Mouse (Mus musculus) urinary bladder, postnatal 4 days (tissue): ENCODE results near the gene Mab21l1.

Source experiments
- DNase-seq, 2 experiments: peaks; one replicate each; pipeline ENCODE4 v3.0.0; 2021 to 2022; ENCODE audit warnings: low spot score in 2 of 2

Mab21l1 gene

DNA sequence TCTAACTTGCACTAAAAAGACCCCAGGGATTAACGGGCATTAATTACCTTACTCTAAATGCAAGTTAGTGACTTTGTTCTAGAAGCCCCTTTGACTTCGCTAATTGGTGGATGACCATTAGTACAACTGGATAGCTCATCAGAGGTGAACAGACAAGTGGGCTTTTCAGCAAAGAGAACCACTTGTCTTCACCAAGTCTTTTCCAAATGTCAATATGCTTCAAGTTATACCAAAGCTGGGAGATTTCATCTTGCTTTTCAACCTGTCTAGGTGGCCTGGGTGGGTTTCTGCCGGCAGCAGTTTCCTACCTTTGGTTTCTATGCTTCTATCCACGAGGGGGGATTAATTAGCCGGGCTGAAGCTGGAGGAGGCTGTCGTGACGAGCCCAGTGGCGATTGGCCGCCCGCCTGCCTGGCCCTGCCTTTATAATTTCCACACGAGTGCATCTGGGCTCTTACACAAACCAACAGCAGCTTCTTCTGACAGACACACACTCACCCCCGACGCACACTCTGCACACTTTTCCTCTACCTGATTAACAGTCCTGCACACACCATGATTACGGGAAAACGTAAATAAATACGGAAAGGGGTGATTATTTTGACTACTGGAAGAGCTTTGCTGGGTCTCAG, at the start of gene Mab21l1:
Gene Mab21l1, plus strand, starts transcription at position 455 of the 632 bp plus-strand sequence.
- DNase-seq, result no peak

DNA sequence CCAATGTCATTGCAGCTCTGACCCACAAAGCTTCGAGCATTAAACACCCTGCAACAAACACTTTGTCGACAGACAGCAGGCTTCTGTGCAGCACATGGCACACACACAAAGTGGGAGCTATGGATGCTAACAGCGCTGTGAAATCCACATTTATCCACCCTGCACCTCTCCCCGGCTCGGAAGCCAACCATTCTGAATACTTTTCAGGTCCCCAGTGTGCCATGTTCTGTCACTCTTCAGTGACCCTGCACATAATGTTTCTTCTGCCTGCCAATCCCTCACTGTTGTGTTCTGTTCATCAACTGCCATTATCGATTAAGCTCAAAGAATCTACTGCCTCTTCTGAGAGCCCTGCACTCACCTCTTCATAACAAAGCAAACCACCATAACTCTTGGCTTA, 48.6 kb upstream of the Mab21l1 start:
- DNase-seq, result no peak

DNA sequence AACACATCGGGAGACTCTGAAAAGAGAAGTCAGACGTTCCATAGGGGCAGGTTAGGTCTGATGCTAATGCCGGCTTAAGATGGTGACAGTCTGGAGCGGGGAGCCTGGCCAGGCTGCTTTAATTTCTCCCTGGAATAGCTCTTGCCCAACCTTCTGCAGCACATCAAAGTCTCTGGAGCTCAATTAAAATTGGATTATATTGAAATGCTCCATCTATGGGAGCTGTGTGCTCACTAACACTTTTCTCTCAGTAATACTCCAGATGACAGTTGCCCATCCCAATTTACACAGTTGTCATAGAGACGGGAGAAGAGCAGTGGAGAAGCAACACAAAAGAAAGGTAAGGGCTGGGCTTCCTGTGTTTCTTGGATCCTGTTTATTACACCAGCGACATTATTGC, 40.9 kb upstream of the Mab21l1 start:
- DNase-seq, result no peak

DNA sequence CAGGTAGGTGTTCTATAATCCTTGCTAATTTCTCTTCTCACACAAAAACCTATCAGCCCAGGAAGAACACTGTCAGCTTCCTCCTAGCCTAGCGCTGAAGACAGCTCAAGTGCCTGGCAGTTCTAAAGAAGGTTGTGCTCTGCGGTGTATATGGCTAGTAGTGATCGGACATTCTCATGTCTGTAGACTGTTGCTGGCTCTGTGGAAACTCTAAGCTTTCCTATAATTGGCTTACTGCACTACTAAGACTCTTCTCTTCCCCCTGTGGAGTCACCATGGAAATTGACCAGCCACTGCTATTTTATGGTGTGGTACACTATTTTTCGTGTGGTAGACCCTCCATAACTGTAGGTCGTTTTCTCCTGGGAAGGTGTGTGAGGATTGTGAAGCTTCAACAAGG, 40.1 kb upstream of the Mab21l1 start:
- no peak for DNase-seq

GRCm38 (mm10) chr3:55742654-55743053, 39.7 kb upstream of the Mab21l1 start:
- no peak for DNase-seq

- no peak for DNase-seq
These were observed 38.4 kb upstream of the Mab21l1 start for GRCm38 (mm10) chr3:55743885-55744284.

DNA sequence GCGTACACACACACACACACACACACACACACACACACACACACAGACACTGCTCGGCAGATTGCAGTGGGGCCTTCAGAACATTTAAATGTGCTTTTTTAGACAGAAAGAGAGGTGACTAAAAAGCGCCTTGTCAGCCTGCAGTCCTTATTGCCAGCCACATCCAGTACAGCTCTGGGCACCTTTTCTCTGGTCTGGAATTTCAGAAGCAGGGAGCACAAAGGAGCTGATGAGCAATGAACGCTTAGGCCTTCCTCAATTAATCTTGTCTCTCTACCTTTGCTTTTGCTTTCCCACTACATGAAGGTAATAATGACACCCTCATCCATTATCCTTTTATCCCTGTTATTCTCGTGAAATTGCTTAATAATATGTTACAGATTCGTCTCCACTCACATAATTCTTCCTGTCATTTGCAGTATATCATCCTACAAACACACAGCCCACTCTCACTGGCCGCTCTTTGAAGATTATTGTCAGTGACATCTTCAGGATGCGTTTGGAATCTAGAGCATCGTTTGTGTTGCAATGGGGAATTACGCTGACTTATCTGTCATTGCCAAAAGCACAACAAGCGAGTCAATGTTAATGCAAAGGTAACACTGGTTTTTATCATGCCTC, 31.8 kb upstream of the Mab21l1 start:
- DNase-seq, result no peak

- DNase-seq, result no peak
These were observed 30.9 kb upstream of the Mab21l1 start for GRCm38 (mm10) chr3:55751363-55751762.

- DNase-seq, result no peak
These were observed 29.8 kb upstream of the Mab21l1 start for GRCm38 (mm10) chr3:55752558-55752957.

DNA sequence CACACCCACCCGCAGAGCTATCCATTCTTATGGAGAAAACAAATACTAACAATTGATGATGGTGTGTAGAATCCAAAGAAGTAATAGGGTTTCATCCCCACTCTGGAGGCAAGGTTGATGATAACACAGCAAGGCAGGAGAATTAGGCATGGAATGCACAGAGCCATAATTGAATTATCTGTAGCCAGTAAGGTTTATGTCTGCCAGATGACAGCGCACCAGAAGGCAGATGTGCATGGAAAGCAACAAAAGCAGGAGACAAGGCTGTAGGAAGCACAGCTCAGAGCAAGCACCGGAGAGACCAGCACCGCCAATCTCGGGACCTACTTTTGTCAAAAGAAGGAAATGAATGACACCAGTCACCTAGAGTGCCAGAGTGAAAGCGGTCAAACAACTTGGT, 28.4 kb upstream of the Mab21l1 start:
- DNase-seq, result no peak

DNA sequence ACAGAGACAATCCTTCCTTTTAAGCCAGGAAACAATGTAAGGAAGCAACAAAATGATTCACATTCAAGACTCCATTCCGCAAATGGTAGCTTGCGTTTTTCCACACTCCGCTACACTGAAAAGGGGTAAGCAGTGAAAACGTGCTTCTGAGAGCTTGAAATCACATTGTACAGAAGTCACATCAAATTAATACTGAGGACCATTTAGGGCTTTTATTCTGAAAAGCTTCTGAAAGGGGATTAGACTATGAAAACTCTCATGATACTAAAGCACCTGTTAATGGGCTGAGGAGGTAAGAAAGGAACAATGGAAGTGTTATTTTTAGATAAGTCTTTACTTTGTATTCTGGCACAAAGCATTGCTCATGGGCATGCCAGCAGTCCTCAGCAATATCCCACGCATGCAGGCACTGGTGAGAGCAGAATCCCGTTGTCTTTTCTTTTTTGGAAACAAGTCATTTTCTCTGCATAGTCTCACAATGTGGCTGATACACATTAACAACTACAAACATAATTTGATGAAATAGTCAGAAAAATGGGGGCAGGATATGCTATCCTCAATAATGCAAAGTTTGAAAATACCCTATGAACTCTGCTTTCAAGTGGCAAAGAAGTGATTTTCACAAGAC, 27.2 kb upstream of the Mab21l1 start:
- no peak for DNase-seq

- no peak for DNase-seq
These were observed 26.3 kb upstream of the Mab21l1 start for GRCm38 (mm10) chr3:55755805-55756601.

DNA sequence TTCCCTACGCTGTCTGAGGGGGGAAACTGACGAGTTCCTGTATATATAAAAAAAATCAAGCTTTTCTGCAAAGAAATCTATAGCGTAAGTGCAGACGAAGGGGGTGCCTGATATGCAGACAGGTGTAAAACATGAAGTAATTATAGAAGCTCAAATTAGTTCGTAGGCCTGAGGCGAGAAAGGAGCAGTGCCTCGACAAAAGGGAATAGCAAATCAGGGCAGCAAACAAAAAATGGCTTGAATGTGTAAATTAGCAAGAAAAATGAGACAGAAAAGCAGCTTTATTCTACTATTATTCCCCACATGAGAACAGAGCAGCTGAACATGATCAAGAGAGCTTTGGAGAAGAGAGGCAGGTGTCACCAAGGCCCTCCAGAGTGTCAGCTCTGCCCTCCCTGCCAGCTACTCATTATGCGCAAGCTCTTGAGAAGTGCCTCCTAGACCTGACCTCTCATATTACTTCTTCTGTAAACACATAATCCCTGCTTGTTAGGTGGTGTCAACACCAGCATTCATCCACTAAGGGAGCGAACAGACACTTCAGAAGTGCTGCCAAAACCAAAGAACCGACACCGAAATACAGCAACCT, 25.6 kb upstream of the Mab21l1 start:
- no peak for DNase-seq

- no peak for DNase-seq
These were observed 24.0 kb upstream of the Mab21l1 start for GRCm38 (mm10) chr3:55758297-55758696.

DNA sequence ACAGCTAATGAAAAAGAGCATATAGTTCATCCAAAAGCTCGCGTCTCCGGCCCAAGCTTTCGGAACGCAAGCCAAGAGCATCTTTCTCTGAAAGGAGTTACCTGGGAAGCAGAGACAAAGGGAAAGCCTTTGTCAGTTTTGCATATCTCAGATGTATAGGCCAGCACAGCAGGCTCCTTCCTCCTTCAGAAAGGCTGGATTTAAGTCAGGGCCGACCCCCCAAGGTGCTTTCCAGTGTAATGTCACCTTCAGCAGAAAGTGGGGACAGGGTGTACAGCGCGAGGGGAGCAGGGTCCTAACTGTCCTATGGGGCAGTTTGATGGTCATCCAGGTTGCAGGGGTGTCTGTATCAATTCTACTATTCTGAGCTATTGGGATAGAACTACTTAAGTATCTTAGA, 18.7 kb upstream of the Mab21l1 start:
- DNase-seq, result no peak

DNA sequence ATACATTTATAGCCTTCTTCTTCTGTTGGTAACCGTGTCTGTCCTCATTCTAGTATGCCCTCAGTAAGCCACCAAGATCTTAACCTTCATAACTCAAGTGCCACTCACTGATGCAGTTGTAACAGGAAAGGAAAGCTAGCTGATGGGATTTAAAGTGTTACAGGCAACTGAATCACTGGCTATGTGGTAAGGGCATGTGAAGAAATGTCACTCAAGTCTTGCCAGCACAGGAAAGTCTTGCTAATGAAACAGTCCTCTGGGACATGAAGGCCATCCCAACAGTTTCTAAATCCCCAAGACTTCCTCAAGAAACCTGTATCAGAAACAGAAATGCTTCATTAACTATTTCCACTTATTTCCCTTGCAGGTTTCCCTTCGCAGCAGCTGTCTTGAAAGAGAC, 13.7 kb upstream of the Mab21l1 start:
- DNase-seq, result no peak

DNA sequence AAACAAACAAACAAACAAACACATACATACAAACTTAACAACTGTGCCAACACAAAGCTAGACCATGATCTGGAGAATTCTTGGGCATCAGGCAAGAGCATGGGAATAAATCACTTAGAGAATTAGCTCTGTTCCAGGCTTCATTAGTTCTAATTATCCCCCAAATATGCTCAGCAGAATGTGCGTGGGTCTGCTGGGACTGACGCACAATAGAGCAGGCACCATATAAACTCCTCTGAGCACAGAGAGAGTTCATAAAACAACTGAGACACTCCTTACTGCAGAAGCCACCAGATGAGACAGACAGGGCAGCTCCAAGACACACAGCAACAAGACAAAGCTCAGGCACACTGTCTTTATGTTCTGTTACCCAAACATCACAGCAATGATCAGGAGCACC, 13.0 kb upstream of the Mab21l1 start:
- no peak for DNase-seq

GRCm38 (mm10) chr3:55774203-55774602, 8.1 kb upstream of the Mab21l1 start:
- DNase-seq, result no peak

DNA sequence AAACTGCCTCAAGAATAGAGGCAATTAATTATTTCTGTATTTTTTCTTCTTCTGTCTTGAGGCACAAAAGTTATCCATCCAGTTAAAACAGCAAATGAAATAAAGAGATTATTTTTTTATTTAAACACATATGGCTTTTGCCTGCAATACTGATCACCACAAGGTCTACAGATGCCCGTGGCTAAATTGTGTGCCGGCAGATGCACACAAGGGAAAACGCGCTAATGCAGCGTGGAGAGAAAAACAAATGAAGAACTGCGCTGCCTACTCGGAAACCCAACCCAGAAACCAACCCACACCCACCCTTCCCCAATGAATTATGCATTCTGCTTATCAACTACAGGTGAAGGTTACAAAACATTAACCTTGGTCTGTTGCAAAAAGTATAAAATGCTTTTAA, 7.1 kb upstream of the Mab21l1 start:
- no peak for DNase-seq

- DNase-seq, result no peak
These were observed 6.6 kb upstream of the Mab21l1 start for GRCm38 (mm10) chr3:55775753-55776152.

GRCm38 (mm10) chr3:55777501-55777900, 4.8 kb upstream of the Mab21l1 start:
- DNase-seq, result no peak
